Mouse (Mus musculus) gastrocnemius, adult 2 months (tissue): ENCODE data around the gene Phyhd1. TPM values are rescaled to one million over a fixed set of nuclear protein-coding genes. Genes with fewer than 3 reads are reported as not detected.

ENCODE experiments used
- DNase-seq: peaks from one replicate; pipeline ENCODE4 v3.0.0; 2022
- H3K27ac ChIP-seq: fragments of 200-600 bp; 2 replicates; pipeline ENCODE4 v1.8.1; 2022; ENCODE audit warnings: mild to moderate bottlenecking
- H3K4me3 ChIP-seq: fragments of 200-600 bp; 2 replicates; pipeline ENCODE4 v1.8.1; 2022; ENCODE audit warnings: mild to moderate bottlenecking, moderate library complexity
- CTCF ChIP-seq: fragments of 200-600 bp; IDR thresholded peaks from 2 replicates; pipeline ENCODE4 v1.8.1; 2022; ENCODE audit warnings: antibody characterized with exemption, mild to moderate bottlenecking, moderate library complexity
- intact Hi-C: fragments of 180-260 bp; cut with DNase I; formaldehyde crosslinking; loops from one replicate; pipeline ENCODE4 v1.15.1; 2025
- long read RNA-seq, 2 experiments: library from polyadenylated mRNA; stranded (forward); transcript quantifications; one replicate each; pipeline ENCODE4 v2.0.0; 2021
- total RNA-seq, 2 experiments: library from RNA; stranded (reverse); gene quantifications; 2 replicates each; pipeline ENCODE4 v1.2.3; 2021

The Phyhd1 gene
- total RNA-seq = 10 to 100 TPM; 27.8 to 34.5 TPM
- long read RNA-seq, experiment 1, partial matches to known transcripts = 1 of 9 reads
- long read RNA-seq, experiment 1, other reads (novel, unspliced or antisense) = 5 of 9 reads
- long read RNA-seq, experiment 2, transcript Phyhd1-204 (12 exons, 1,325 nt) = major isoform, 5 of 30 reads
- long read RNA-seq, experiment 2, partial matches to known transcripts = 20 of 30 reads
- long read RNA-seq, experiment 2, other reads (novel, unspliced or antisense) = 1 of 30 reads

DNA sequence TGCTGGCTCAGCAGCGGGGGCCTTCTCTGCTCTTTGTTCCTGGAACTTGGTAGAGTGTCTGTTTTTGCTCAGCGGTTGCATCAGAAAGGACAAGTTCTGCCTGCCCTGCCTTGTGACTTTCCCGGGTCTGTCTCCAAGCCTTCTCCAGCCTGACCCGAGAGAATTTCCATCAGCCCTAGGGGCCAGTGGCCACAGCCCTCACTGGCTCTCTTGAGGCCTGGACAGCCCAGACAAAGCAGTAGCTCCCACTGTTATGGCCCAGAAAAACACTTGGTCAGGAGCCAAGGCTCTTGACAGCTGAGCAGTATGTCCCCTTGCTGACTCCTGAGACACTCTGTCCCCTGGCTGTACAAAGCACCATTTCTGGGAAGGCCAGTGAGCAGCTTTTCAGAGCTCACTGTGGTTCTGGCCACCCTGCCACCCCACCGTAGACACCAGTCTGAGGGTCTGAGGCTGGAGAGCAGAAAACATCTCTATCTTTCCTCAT is at the start of gene Phyhd1:
Gene Phyhd1 (plus strand): TSS at position 437 of the 487 bp plus-strand sequence.
- no peak for TF ChIP-seq CTCF
- intact Hi-C loops = loop anchor here (1.0 kb wide), 1 partner anchor 29 kb away; the partner anchor contains the start of gene Lrrc8a
- H3K4me3 ChIP-seq = peak within 1 kb of the TSS; percentile 60

DNA sequence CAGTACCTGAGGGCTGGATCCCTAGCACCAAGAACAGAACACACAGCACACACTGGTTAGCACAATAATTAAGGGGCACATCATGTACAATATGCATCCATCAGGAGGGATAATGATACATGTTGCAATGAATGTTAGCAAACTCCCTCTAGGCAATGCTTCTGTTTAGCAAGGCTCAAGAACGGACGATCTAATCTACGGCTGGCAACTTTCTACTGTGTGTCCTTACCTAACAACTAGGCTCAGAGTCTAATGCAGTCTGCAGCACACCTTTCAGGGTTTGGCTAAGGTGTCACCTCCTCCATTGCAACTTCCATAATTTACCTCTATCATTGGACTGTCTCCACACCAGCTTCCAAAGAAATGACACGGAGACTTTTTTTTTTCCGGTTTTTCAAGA is 49.7 kb upstream of the Phyhd1 start:
- Histone ChIP-seq H3K27ac (no peak overlapping the region), H3K4me3 (no peak overlapping the region)
- no peak for TF ChIP-seq CTCF
- intact Hi-C loops = no loop called here
- DNase-seq = no peak

More for the DNA sequence above, at the start of gene Phyhd1:
- DNase-seq = peak; percentile 82
- H3K27ac ChIP-seq = peak within 1 kb of the TSS; percentile 94

DNA sequence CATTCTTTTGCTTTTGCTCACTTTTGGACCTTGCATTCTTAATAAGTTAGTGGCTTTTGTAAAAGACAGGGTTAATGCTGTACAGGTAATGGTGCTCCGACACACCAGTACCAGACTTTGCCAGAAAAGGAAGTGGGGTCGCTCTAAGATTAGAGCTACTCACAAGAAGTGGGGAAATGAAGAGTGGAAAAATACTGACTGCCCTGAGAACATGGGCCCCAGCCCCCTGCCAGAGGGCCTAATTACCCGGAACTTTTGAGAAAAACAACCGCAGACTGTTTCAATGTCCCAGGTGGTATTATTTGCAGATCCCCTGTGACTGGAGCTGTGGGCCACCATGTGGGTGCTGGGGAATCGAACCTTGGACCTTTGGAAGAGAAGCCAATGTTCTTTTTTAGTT is 30.4 kb upstream of the Phyhd1 start:
- intact Hi-C loops = no loop called here
- Histone ChIP-seq H3K27ac (no peak overlapping the region), H3K4me3 (no peak overlapping the region)
- no peak for TF ChIP-seq CTCF
- DNase-seq = peak; percentile 4

DNA sequence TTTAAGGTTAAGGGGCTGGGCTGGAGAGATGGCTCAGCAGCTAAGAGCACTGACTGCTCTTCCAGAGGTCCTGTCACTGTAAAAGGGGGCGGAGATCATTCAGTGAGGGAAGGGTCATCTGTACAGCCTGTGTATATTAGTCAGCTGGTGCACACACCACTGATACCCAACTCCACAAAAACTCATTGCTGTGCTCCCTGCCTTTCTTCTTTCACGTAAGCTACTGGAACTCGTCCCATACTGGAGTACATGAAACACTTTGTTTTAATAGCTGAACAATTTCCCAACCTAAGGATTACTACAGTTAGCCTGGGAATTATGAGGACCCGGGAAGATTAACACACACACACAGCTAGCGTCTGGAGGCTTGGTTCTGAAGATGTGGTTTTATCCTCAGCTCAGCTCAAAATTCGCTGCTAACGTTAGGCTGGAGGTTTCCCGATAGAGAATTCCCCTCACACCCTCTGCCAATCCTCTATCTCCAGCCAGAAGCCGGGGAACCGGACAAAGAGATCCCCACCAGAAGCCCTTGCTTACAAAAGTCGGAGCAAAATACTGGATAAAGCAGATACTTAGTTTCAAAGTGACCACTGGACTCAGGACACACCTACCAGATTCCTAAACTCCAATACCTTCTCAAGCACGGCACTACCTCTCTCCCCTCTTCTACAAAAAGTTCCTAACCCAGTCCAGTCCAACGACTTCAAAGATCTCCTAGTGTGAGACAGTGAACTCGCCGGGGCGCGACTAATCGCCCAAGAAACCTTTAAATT is 29.4 kb upstream of the Phyhd1 start:
- H3K4me3 ChIP-seq = peak overlapping the region; percentile 96
- no peak for TF ChIP-seq CTCF
- H3K27ac ChIP-seq = peak overlapping the region; percentile 91
- DNase-seq = no peak
- intact Hi-C loops = loop anchor here (1.0 to 2.0 kb wide), 3 partner anchors 30 to 58 kb away; partner anchors contain the start of genes Phyhd1 and Spout1

DNA sequence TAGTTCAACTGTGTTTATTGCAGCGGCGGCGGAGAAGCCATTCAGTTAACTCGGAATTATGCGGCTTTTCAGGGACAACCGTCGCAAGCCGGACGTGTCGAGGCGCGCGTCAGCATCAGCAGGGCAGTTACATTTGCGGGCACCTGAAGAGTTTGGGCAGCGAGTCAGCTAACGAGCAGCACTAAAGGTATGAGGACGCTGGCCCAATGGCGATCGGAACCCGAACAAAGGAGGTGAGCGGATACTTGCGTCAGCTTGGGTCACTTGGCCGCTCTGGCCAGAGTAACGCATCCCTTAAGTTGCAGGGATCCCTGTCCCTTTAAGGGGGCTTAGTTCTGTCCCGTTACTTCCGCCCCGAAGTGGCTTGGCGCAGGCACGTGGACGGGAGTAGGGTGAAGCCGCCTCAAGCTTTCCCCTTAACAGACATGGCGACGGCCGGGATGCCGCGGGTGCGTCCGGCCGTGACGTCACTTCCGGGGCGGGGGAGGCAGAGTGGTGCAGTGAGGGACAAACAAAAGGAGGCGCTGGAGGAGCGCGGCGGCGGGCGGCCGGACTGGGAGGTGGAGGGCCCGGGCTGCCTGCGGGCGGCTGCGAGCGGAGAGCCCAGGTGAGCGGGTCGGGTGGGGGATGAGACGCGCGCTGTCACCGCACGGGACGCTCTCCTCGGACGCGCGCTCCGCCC is 28.7 kb upstream of the Phyhd1 start, which contains the start of gene Lrrc8a:
Gene Lrrc8a (plus strand): TSS at position 517 of the 682 bp plus-strand sequence.
- TF ChIP-seq CTCF = peak; percentile 57
- peak within 1 kb of the TSS; percentile 96 for H3K4me3 ChIP-seq
- intact Hi-C loops = loop anchor here (1.0 to 2.0 kb wide), 3 partner anchors 29 to 59 kb away; partner anchors contain the start of genes Phyhd1 and Spout1
- H3K27ac ChIP-seq = peak within 1 kb of the TSS; percentile 91
- DNase-seq = peak; percentile 100

DNA sequence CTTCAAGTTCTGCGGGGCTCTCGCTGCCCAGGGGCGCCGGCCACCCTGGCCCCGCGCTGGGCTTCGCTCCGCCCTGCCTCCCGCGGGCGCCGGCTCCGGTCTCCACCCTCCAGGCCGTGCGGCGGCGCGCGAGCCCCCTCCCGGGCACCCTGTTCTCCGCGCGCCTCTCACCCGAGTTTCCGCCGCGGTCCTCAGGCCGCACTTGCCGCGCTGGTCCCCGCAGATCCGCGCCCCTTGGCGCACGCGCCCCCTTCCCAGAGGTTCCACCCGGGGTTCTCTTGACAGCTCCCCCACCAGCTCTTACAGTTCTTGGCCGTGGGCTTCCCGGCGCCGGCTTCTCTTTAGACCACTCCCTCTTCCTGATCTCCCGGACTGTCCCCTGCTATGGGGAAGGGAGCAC is 28.1 kb upstream of the Phyhd1 start:
- no peak; the same call in 1 of the 2 replicates for TF ChIP-seq CTCF
- no peak for DNase-seq
- intact Hi-C loops = loop anchor here (1.0 to 2.0 kb wide), 3 partner anchors 28 to 59 kb away; partner anchors contain the start of genes Phyhd1 and Spout1
- peak overlapping the region; percentile 91 for H3K27ac ChIP-seq
- peak overlapping the region; percentile 96 for H3K4me3 ChIP-seq

DNA sequence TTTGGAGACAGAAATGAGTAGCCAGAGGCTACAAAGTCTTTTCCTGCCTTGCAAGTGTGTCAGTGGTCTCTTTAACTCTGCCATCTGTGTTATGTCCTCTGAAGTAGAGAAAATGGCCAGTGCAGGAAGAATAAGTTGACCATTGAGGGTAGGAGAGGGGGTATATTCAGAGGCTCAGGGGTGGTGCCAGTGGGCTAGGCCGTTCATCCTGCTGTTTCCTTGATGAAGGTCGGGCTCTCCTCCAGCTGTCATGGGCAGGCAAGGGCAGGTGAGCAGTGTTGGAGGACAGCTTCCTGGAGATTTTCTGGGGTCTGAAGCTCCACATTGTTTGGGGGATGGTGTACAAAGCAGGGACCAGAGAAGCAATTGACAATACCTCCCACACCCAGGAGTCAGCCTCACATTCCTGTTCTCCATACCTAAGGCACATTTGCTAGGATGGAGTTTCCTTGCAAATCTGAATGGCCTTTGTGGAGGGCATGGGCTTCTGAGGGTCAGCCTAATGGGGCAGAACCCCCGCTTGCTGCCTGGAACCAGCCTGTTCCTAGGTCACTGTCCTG is 27.0 kb upstream of the Phyhd1 start:
- no peak for TF ChIP-seq CTCF
- intact Hi-C loops = no loop called here
- peak overlapping the region; percentile 96 for H3K4me3 ChIP-seq
- no peak for DNase-seq
- peak overlapping the region; percentile 91 for H3K27ac ChIP-seq

DNA sequence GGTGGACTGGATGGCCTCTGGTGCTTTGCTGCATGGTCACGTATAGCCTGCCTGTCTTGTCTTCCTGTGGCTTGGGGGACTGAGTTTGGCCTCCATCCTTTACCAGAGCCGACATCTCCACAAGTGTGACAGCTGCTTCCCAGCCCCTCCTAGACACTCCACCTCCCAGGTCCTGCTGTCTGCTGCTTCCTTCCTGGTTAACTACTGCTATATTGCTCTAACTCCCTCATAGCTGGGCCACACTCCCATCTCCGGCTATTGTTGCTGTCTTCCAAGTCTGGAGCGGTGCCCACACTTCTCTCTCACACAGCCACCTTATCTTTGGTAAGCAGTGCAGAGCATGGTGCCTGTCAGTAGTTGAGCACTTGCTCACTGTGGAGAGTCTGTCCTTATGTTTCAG is 26.2 kb upstream of the Phyhd1 start:
- peak overlapping the region; percentile 91 for H3K27ac ChIP-seq

DNA sequence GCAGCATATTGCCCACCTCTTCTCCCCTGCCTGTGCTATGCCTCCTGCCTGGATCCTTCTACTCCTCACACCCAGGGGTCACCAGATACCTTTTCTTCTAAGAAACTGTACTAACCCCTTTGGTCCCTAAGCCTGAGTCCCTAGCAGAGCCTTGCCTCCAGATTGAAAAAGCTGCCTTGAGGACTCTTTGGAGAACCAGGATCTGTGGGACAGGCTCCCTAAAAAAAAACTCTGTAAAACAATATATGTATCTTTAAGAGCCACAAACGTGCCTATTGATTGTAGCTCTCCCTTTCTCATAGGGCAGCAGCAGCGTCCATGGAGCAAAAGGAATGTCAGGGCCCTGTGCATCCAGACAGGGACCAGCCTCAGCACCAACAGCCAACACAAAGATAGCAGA is 25.7 kb upstream of the Phyhd1 start, which contains the start of gene Gm28035:
Gene Gm28035 (plus strand): TSS at position 301 of the 400 bp plus-strand sequence.
- TF ChIP-seq CTCF = no peak

More for the DNA sequence above, 26.2 kb upstream of the Phyhd1 start:
- intact Hi-C loops = no loop called here
- peak; percentile 42 for DNase-seq
- TF ChIP-seq CTCF = no peak
- peak overlapping the region; percentile 96 for H3K4me3 ChIP-seq

DNA sequence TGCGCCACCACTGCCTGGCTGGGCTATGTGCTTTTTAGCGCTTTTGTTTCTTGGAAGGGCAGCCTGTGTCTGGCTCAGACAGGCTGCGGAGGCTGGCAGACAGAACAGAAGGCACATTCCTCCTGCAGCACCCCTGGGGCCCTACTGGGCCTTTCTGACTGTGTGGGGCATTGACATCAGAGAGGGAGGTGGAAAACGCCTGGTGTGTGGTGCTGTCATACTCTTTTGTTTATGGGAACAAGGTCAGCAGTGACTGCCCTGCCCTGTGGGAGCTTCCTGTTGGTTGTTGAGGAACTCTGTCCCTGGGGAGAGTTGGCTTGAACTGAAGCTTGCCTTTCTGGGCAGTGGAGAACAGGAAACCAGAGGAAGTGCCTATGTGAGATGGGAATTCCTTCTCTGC is 23.5 kb upstream of the Phyhd1 start:
- peak; percentile 62 for DNase-seq
- no peak for TF ChIP-seq CTCF
- Histone ChIP-seq H3K27ac (peak overlapping the region; percentile 91), H3K4me3 (peak overlapping the region; percentile 96)
- intact Hi-C loops = no loop called here

More for the DNA sequence above, 25.7 kb upstream of the Phyhd1 start, which contains the start of gene Gm28035:
- peak within 1 kb of the TSS; percentile 96 for H3K4me3 ChIP-seq
- intact Hi-C loops = no loop called here
- peak within 1 kb of the TSS; percentile 91 for H3K27ac ChIP-seq
- DNase-seq = no peak

DNA sequence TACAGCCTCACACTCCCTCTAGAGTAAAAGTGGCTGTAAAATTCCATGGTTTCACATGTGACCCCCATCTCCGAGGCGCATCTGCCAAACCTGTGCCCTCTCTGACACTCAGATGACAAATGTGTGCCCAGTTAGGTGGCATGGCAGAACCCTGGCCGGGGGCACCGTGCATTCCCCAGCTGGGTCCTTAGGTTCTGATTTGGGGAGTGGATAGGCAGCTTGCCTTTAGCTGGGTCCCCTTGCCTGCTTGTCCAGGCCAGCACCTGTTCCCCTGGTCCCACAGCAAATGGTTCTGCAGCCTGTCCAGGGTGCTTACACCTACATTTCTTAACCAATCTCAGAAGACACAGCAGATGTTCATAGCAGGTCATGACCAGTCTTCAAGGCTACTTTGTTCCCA is 22.6 kb upstream of the Phyhd1 start:
- TF ChIP-seq CTCF = no peak
- intact Hi-C loops = no loop called here
- Histone ChIP-seq H3K27ac (peak overlapping the region; percentile 91), H3K4me3 (peak overlapping the region; percentile 96)
- no peak for DNase-seq
